ENCODE assay signal across 12 mouse cellular contexts in genomic region chr4:100284528-100284927, GRCm38 (mm10).
"Had no signal": no experiment of that assay in that cellular context is flagged by ENCODE, and none has a peak within 500 bp of the region (broad histone marks: within the 10 kb centered on the region; RNA-seq: fewer than 3 reads in every experiment).

No protein-coding gene starts in this region.

- DNase-seq: kidney, postnatal 10 days; left cerebral cortex, postnatal 4 days; lung, adult 18-20 months; retina, postnatal 1 day; right cerebral cortex, postnatal 4 days; spleen, adult 18-20 months; thymus, postnatal 36 days had no signal

- H3K27ac ChIP-seq: limb, embryonic 13.5 days; liver, embryonic 14.5 days; midbrain, embryonic 12.5 days; neural tube, embryonic 12.5 days had no signal

- H3K36me3 ChIP-seq: limb, embryonic 13.5 days; midbrain, embryonic 12.5 days; neural tube, embryonic 12.5 days had no signal

- H3K9me3 ChIP-seq: limb, embryonic 13.5 days; midbrain, embryonic 12.5 days; neural tube, embryonic 12.5 days had no signal

- H3K9ac ChIP-seq: limb, embryonic 13.5 days; liver, embryonic 14.5 days; midbrain, embryonic 12.5 days; neural tube, embryonic 12.5 days had no signal

- H3K4me1 ChIP-seq: limb, embryonic 13.5 days; midbrain, embryonic 12.5 days; neural tube, embryonic 12.5 days had no signal

- H3K4me2 ChIP-seq: limb, embryonic 13.5 days; midbrain, embryonic 12.5 days; neural tube, embryonic 12.5 days had no signal

- H3K27me3 ChIP-seq: limb, embryonic 13.5 days; midbrain, embryonic 12.5 days; neural tube, embryonic 12.5 days had no signal

- H3K4me3 ChIP-seq: limb, embryonic 13.5 days; midbrain, embryonic 12.5 days; neural tube, embryonic 12.5 days had no signal

- ATAC-seq: midbrain, embryonic 16.5 days had no signal
